Mouse (Mus musculus) B cell, adult 62 days (primary cell): ENCODE measurements around the gene Vmn1r23. TPM values are rescaled to one million over a fixed set of nuclear protein-coding genes. Genes with fewer than 3 reads are reported as not detected.

Experiments used
- total RNA-seq: library from RNA; stranded (reverse); gene quantifications from 4 replicates; pipeline ENCODE4 v1.2.4, GENCODE M21; 2023

Vmn1r23 gene
- total RNA-seq = not detected in 4 replicates

DNA sequence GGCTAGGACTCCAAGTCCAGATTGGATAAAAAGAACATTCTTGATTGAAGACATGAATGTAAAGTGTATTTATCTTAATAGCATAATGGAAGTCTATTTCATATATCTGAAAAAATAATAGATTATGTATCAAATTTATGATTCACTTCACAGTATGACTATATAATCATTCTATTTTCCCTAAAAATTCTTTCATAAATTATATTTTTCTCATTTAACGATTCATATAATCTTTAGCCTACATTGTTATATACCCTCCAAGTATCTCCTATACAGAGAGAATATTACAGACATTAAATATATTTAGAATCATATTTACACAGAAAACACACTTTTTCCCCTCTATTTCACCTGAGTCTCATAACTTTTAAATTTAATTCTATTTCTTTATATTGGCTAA lies at the start of gene Vmn1r23:
Gene Vmn1r23 (minus strand): TSS at position 101 of the 400 bp plus-strand sequence.

DNA sequence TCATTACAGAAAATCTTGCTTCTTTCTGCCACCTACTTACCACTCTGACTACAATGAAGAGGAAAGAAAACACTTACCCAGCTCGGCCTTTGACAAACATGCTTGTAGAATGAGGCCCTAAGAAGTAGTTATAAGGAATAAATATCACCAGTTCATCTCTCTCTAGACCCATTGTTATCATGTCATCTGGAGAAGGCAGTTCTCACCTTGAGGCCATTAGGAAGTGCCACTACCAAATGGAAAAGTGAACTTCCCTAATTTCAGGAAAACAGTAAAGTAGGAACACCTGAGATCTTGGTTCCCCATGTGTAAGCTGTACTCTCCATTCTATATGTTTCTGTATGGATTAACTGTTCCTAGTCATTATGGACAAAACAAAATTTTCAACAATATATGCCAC lies 34.8 kb upstream of the Vmn1r23 start, which contains the start of gene Vmn1r24:
Gene Vmn1r24 (minus strand): TSS at position 101 of the 400 bp plus-strand sequence.

DNA sequence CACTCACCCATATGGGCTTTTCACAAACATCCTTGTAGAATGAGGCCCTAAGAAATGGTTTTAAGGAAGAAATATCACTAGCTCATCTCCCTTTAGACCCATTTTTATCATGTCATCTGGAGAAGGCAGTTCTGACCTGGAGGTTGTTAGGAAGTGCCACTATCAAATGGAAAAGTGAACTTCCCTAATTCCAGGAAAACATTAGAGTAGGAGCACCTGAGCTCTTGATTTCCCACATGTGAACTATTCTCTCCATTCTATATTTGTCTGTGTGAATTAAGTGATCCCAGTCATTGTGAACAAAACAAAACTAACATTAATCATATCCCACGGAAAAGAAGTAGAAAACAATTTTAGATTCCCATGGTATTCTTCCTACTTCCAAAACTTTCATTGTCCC lies 18.7 kb downstream of the Vmn1r23 start, which contains the start of gene Vmn1r22:
Gene Vmn1r22 (minus strand): TSS at position 101 of the 400 bp plus-strand sequence.

Other genes with a start within 250 kb of the Vmn1r23 start
- 4.2 to 5.2 TPM (median 5.1 TPM) in 4 replicates for gene Pyurf, start 234.8 kb downstream of the Vmn1r23 start, total RNA-seq
- 7.8 to 10.2 TPM (median 8.4 TPM) in 4 replicates for gene Lancl2, start 224.3 kb downstream of the Vmn1r23 start, total RNA-seq
- gene Vopp1, start 101.7 kb downstream of the Vmn1r23 start, total RNA-seq = 9.8 to 15.6 TPM (median 14.3 TPM) in 4 replicates
- gene Vmn1r21, start 76.5 kb downstream of the Vmn1r23 start, total RNA-seq = not detected in 4 replicates
- gene Vmn1r22, start 18.8 kb downstream of the Vmn1r23 start, total RNA-seq = not detected in 4 replicates
- not detected in 4 replicates for gene Vmn1r24, start 34.7 kb upstream of the Vmn1r23 start, total RNA-seq
- gene Vmn1r25, start 54.0 kb upstream of the Vmn1r23 start, total RNA-seq = not detected in 4 replicates
- not detected in 4 replicates for gene Vmn1r26, start 88.3 kb upstream of the Vmn1r23 start, total RNA-seq